Mouse (Mus musculus) spleen, embryonic (tissue): Measurements from ENCODE around the gene Cfap161.

Source experiments
- CTCF ChIA-PET: fragments of 350-600 bp; sonication (Branson Sonifier 250); formaldehyde crosslinking; loops from one replicate; lab custom pipeline; 2022; lab: Charles Lee

The Cfap161 gene

GRCm38 (mm10) chr7:83742690-83743089 is 52.0 kb downstream of the Cfap161 start:
- CTCF ChIA-PET, result no interaction called here

- CTCF ChIA-PET, result no interaction called here
These were observed 52.7 kb downstream of the Cfap161 start for GRCm38 (mm10) chr7:83742026-83742425.

DNA sequence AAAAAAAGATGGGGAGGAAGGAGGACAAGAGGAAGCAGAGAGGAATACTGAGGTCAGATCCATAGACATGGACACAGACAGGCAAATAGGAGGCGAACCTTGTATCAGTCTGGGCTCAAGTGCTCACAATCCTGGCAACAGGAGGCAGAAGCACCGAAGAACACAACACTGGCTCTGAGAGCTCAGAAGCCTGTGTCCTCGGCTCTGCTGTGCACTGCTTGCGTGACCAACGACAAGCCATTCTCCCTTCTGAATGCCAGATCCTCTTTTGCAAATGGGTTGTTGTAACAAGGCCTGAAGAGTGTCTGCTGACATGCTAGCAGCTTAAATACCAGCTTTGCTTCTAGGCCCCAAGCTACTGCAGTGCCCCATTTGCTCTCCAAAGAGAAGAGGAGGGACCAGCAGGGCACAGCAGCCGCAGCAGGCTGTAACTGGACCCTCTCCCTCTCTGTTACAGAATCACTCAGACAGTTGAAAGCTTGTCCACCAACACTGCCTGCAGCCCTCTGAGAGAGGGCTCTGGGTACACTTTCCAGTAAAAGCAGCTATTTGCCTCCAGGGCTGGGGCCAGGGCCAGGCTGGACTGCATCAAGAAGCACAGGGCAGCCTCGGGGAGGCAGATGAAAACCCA is 54.9 kb downstream of the Cfap161 start:
- CTCF ChIA-PET, result no interaction called here

GRCm38 (mm10) chr7:83738623-83739462 is 55.8 kb downstream of the Cfap161 start:
- CTCF ChIA-PET, result no interaction called here

GRCm38 (mm10) chr7:83737914-83738490 is 56.7 kb downstream of the Cfap161 start:
- CTCF ChIA-PET, result no interaction called here

DNA sequence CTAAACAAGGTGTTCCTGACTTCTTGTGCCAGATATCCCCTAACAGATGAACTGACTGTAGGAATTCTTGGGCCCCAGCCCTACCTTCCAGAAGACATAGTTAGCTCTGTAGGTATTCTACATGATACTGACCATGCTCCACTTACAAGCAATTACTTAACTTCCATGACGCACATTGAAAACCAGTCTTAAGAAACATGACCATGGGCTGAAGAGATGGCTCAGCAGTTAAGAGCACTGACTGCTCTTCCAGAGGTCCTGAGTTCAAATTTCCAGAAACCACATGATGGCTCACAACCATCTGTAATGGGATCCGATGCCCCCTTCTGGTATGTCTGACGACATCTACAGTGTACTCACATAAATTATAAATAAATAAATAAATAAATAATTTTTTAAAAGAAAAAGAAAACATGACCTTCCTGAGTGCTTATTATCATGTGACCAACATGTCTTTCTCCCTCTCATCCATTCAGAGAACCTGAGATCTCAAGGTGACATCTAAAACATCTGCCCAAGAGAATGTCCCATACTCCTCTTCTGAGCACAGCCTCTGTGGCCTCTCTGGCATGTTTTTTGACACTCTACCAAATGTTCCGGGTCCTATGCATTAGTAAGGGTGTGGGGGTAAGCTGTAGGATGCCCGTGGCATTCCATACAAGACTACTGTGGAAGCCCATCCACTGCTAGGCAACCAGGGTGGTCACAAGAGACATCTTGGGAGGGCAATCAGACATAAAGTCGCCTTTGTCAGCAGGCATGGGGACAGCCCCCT is 58.2 kb downstream of the Cfap161 start:
- CTCF ChIA-PET, result no interaction called here

- CTCF ChIA-PET, result no interaction called here
These were observed 59.4 kb downstream of the Cfap161 start for GRCm38 (mm10) chr7:83735108-83735781.

- CTCF ChIA-PET, result no interaction called here
These were observed 60.0 kb downstream of the Cfap161 start for GRCm38 (mm10) chr7:83734671-83735082.

DNA sequence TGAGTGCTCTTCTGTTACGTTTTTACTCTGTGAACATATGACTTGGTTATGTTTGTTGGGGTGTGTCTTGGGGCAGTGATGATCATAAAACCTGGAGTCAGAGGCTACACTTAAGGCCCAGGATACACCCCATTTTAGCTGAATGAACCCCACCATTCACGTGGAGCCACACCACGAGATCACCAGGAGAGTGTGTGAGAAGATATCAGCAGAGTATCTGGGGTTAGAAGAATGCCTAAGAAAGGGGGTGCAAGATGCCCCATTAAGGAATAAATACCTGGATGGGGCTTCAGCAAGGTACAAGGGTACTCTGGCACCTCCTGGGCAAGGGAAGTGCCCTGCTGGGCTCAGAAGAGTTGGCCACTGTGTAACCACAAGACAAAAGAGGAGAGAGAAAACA is 60.4 kb downstream of the Cfap161 start:
- CTCF ChIA-PET, result no interaction called here

DNA sequence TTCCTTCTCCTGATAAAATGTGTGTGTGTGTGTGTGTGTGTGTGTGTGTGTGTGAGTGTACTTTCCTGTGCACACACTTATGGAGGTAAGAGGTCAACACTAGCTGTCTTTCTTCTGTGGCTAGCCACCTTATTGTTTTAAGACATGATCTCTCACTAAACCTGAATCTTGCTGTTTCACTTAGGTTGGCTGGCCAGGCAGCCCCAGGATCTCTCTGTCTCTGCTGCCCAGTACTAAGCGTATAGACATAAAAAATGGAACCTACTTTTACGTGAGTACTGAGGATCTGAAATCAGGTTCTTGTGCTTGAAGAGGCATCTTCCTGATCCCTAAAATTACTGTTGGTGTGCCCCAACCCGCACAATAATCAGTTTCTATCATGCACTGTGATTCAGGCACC is 61.9 kb downstream of the Cfap161 start:
- CTCF ChIA-PET, result no interaction called here

DNA sequence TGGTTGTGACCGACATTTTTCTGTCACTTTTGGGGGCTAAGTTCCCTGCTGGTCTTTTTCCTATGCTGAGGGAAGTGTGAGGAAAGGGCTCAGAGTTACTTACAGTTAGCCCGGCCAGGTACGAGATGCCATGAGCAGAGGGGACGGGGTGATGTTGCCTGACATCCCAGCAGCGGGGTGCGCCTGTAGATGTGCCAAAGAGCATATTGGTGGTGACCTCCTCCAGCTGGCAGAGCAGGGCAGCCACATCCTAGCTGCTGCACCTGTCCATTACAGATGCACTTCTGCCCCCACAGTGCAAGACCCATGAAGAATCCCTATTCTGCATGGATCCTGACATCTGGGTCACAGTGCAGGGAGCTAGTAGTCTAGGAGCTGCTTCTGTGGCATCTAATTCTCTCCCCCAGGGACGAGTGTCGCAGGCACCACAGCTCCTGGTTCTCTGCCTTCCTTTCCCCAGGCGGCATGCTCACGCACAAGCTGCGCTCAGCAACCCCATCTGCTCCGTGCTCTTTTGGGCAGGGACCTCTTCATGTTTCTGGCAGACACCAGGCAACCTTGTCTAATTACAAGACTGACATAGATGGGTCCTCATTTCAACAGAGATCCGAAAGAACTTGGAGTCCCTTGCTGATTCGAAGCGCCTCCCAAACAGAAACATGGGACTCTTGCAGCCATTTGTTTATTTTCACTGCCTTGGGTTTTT is 62.6 kb downstream of the Cfap161 start:
- CTCF ChIA-PET, result no interaction called here

DNA sequence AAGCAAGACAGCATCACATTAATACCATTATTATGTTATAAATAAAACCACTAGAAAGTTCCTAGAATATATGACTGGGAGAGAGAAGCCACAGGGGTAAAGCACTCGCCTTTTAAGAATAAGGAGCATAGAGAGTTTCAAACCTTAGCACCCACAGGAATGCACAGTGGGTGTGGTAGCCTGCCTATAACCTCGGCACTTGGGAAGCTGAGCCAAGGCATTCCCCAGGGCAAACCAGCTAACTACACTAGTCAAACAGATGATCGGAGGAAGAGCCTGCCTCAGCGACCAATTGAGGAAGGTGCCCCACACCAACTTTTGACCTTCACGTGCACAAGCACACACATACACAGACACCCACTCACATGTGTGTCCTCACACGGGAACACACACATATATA is 63.4 kb downstream of the Cfap161 start:
- CTCF ChIA-PET, result no interaction called here

DNA sequence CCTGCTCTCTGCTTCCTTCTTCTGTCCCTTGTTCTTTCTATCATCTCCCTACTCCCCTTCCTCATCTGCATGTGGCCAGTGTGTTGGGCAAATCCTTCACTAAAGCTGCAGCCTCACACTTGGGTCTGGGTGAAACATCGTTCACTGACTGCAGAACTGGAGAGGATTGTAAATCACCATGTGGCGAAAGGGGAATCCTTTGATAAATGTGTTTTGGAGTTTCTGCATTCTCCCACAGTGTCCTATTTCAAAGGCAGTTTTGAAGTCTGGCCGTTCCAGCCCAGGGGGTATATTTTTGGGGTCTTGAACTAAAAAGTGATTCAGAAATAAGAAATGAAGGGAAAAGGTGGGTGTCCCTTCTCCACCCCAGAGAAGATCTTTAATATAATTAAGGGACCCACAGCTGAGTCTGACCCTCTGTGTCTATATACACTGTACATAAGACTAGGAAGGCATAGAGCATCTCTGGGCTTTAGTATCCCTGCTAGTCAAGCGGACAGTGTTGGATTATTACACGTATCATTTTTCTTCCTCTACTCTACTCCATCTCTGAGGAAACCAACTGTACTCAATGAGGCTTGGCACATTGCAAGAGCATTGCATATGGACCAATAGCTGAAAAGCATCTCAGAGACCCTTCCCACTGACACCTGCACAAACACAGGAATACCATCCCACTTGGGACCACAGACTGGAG is 67.6 kb downstream of the Cfap161 start:
- CTCF ChIA-PET, result interaction anchor here (0.6 kb wide), 1 partner anchor 849 kb away, joined by 3 read pairs; no protein-coding TSS in a partner anchor

DNA sequence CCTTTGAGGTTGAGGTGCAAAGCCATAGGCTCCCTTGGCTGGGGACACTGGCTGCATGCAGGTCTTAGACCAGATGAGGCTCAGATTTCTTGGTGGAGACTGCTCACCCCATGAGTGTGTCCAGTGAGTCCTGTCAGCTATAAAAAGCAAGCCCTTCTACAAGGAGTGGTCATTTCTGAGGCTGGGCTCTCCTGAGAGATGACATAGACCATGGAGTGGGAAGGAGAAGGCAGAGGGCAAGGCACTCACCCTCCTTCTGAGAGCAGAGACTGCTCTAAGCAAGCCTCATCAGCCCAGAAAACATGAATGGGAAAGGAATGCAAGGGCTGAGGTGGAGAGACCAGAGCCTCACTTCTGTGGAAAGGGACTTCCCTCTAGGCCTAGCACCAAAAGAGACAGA is 68.9 kb downstream of the Cfap161 start:
- CTCF ChIA-PET, result no interaction called here

- CTCF ChIA-PET, result no interaction called here
These were observed 70.1 kb downstream of the Cfap161 start for GRCm38 (mm10) chr7:83724541-83724940.
